Mouse (Mus musculus) stomach, embryonic 14.5 days (tissue): ENCODE measurements at regions not wholly inside any gene's neighbourhood (a gene's known extent, or its start where the extent isn't known, plus 50 kb on each side); places are given as distances from the start of the nearest gene placed in this dataset.

ENCODE experiments used
- ATAC-seq: fragments of 200-750 bp; cut with Nextera tagmentation; 2 replicates; pipeline ENCODE4 v1.8.0; 2017; ENCODE audit warnings: low read depth, moderate TSS enrichment; ENCODE audit not compliant: insufficient number of reproducible peaks, insufficient read depth, low FRiP score
- H3K27ac ChIP-seq: fragments of 300-500 bp; sonication (generic); 2 replicates; pipeline ENCODE4 v1.5.1; 2014; ENCODE audit warnings: mild to moderate bottlenecking, low read length, moderate library complexity, mixed read lengths
- H3K27me3 ChIP-seq: fragments of 300-500 bp; sonication (generic); 2 replicates; pipeline ENCODE4 v1.6.1; 2014; ENCODE audit warnings: low read length, control low read depth, mixed read lengths; ENCODE audit not compliant: control insufficient read depth, insufficient read depth
- H3K36me3 ChIP-seq: fragments of 300-500 bp; sonication (generic); 2 replicates; pipeline ENCODE4 v1.6.1; 2014; ENCODE audit warnings: mild to moderate bottlenecking, control low read depth, low read length, moderate library complexity, mixed read lengths; ENCODE audit not compliant: control insufficient read depth, insufficient read depth
- H3K4me1 ChIP-seq: fragments of 300-500 bp; sonication (generic); 2 replicates; pipeline ENCODE4 v1.6.1; 2014; ENCODE audit warnings: low read length, control low read depth, mixed read lengths; ENCODE audit not compliant: control insufficient read depth, insufficient read depth
- H3K4me2 ChIP-seq: fragments of 300-500 bp; sonication (generic); replicated peaks from 2 replicates; pipeline ENCODE4 v1.6.1; 2014; ENCODE audit warnings: low read depth, low read length, control low read depth
- H3K4me3 ChIP-seq: fragments of 300-500 bp; sonication (generic); 2 replicates; pipeline ENCODE4 v1.5.1; 2014; ENCODE audit warnings: low read depth, low read length, control low read depth
- H3K9ac ChIP-seq: fragments of 300-500 bp; sonication (generic); replicated peaks from 2 replicates; pipeline ENCODE4 v1.6.1; 2014; ENCODE audit warnings: low read depth, mild to moderate bottlenecking, control low read depth, low read length, moderate library complexity, mixed read lengths
- H3K9me3 ChIP-seq: fragments of 300-500 bp; sonication (generic); 2 replicates; pipeline ENCODE4 v1.6.1; 2016; ENCODE audit warnings: low read depth, low read length, control low read depth; ENCODE audit not compliant: control insufficient read depth
- WGBS: fragments of 180-500 bp; shearing (Covaris S2); extraction: QIAGEN DNeasy Blood & Tissue Kit; methylation state at CpG from one replicate; pipeline ENCODE4 v1.1.7; 2014; 5-methylcytosine and 5-hydroxymethylcytosine counted together

- Histone ChIP-seq H3K4me2 (no peak overlapping the region), H3K9ac (no peak overlapping the region), H3K4me3 (no peak overlapping the region), H3K36me3 (no peaks in the 10 kb centered on the region), H3K27ac (0 out of 2 replicates have a peak overlapping the region, but pooled peaks have one; percentile 39), H3K27me3 (no peaks in the 10 kb centered on the region), H3K4me1 (peaks cover 14% of the 10 kb centered on the region), H3K9me3 (no peaks in the 10 kb centered on the region)
- no peak for ATAC-seq
- 80% methylated on average over 11 of the region's 11 CpGs for WGBS
Measured at GRCm38 (mm10) chr6:117428441-117428840, 260.1 kb downstream of the Cxcl12 start.

DNA sequence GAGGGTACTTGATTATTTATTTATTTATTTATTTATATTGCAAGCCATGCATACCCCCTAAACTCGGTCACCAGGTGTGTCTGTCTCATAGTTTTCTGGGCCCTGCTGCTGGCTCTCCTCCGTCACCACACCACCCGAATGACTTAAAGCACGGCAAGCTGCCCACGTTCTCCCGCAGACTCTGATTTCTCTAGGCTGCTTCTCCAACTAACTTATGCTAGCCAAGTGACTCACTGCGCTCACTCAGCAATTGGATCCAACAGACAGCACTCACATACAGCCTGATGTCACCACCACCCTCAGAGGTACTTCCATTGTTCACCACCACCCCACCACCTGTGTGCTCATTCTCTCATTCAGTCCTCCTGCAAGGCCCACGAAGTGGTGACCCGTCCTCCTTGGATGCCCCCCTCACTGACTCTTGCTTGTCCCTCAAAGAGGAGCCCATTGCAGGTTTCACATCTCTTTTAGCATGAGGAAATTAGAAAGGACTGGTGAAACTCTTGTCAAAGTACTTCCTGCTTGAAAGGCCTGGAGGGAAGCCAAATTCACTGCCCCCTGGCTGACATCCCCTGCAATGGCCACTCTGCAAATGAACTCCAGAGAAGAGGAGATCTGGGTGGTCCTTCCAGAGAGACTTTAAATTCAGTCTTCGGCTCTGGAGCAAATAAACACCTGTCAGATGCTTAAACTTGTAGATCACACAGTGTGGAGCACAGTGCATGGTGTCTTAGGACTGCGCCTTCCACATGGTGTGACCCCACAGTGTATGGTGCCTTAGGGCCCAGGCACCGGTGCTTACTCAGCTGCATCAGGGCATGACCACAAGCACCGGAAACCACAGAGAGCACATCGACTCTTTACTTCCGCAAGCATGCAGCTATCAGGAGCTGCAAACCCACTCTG, 262.8 kb downstream of the Cxcl12 start:
- no peaks in the 10 kb centered on the region for H3K9me3 ChIP-seq
- no peak for ATAC-seq
- no peak overlapping the region for H3K4me2 ChIP-seq
- H3K4me3 ChIP-seq: no peak overlapping the region
- H3K9ac ChIP-seq: no peak overlapping the region
- H3K4me1 ChIP-seq: peaks cover 18% of the 10 kb centered on the region
- H3K27me3 ChIP-seq: no peaks in the 10 kb centered on the region
- WGBS: 70% methylated on average over 15 of the region's 15 CpGs
- no peaks in the 10 kb centered on the region for H3K36me3 ChIP-seq
- no peak overlapping the region for H3K27ac ChIP-seq

- Histone ChIP-seq H3K27me3 (no peaks in the 10 kb centered on the region), H3K4me2 (no peak overlapping the region), H3K27ac (no peak overlapping the region), H3K36me3 (no peaks in the 10 kb centered on the region), H3K4me1 (0 out of 2 replicates have a peak, but pooled peaks cover 4% of the 10 kb centered on the region), H3K9ac (no peak overlapping the region), H3K4me3 (no peak overlapping the region), H3K9me3 (no peaks in the 10 kb centered on the region)
- ATAC-seq: no peak
- WGBS: 86% methylated on average over 3 of the region's 3 CpGs
Measured at GRCm38 (mm10) chr6:117436851-117437250, 268.5 kb downstream of the Cxcl12 start.

DNA sequence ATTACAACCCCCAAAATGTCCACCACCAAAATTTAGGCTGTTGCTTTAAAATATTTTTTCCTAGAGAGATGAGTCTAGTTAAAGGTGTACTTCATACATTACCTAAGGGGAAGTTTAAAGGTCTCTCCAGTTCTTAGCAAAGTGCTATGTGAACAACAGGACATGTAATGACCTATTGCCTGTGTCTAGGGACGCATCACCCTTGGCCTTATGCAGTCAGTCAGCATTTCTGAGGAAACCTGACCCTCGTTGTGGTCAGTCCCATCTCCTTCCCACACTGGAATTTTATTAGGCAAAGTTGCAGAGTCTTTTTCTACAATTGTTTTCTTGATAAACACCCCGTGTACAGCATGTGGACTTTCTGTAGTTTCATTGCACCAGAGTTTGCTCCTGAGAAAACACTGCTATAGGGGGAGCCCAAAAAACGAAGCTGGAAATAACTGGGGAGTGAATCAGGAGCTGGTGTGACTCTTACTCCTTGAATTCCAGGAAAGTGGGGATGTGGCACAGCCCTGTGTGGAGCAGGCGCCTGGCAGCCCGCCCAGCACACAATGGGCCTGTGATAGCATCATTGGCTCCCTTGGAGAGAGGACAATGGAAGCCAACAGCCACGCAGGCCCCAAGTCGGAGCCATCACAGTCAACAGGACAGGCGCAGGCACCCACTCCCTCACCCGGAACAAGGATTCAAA, 269.2 kb downstream of the Cxcl12 start:
- H3K9me3 ChIP-seq: no peaks in the 10 kb centered on the region
- 74% methylated on average over 10 of the region's 10 CpGs for WGBS
- 0 out of 2 replicates have a peak, but pooled peaks cover 4% of the 10 kb centered on the region for H3K4me1 ChIP-seq
- no peak overlapping the region for H3K4me3 ChIP-seq
- H3K36me3 ChIP-seq: no peaks in the 10 kb centered on the region
- H3K27me3 ChIP-seq: no peaks in the 10 kb centered on the region
- ATAC-seq: no peak
- no peak overlapping the region for H3K9ac ChIP-seq
- H3K27ac ChIP-seq: no peak overlapping the region
- H3K4me2 ChIP-seq: no peak overlapping the region

DNA sequence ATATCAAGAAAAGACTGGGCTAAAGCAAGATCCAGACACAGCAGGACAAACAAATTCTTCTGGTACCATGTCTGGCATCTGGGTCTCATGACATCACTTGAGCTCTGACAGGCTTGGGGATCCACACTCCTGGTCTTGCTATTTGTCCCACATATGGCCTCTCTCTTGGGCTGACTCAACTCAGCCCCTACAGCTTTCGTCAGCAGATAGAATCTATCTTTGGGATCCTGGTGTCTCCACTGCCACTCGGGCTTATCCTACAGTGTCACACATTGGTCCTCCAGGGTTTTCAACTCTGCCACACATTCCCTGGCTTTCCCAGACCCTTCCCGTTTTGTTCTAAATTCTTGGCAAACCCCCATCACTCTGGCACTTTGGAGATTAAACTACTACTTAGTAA, 280.3 kb downstream of the Cxcl12 start:
- Histone ChIP-seq H3K4me2 (no peak overlapping the region), H3K4me3 (no peak overlapping the region), H3K9me3 (no peaks in the 10 kb centered on the region), H3K36me3 (no peaks in the 10 kb centered on the region), H3K27me3 (no peaks in the 10 kb centered on the region), H3K4me1 (no peaks in the 10 kb centered on the region), H3K27ac (no peak overlapping the region), H3K9ac (no peak overlapping the region)
- ATAC-seq: no peak
- WGBS: 73% methylated on average over 3 of the region's 3 CpGs

GRCm38 (mm10) chr6:117451001-117451400, 282.7 kb downstream of the Cxcl12 start:
- Histone ChIP-seq H3K4me3 (no peak overlapping the region), H3K9me3 (no peaks in the 10 kb centered on the region), H3K4me2 (no peak overlapping the region), H3K36me3 (no peaks in the 10 kb centered on the region), H3K27ac (no peak overlapping the region), H3K4me1 (no peaks in the 10 kb centered on the region), H3K9ac (no peak overlapping the region), H3K27me3 (no peaks in the 10 kb centered on the region)
- WGBS: 81% methylated on average over 5 of the region's 5 CpGs
- ATAC-seq: no peak

DNA sequence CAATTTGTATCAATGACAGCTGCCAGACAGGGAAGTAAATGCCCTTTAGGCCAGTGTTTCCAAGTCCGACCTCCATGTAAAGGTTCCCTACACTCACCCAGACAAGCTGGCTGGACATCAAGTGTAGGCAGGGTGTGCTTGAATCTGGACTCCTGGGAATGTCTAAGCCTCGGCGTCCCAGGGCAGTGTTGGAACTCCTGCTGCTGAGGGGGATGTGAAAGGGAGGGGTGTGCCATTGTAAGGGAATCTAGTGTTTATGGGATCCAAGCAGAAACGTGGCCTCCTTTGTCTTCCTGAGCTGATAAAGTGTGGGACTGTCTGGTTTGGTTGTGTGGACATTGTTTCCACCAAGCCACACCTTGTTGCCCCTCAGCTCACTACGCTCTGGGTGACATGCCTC, 291.9 kb downstream of the Cxcl12 start:
- no peaks in the 10 kb centered on the region for H3K27me3 ChIP-seq
- WGBS: 50% methylated on average over 5 of the region's 5 CpGs
- no peak for ATAC-seq

DNA sequence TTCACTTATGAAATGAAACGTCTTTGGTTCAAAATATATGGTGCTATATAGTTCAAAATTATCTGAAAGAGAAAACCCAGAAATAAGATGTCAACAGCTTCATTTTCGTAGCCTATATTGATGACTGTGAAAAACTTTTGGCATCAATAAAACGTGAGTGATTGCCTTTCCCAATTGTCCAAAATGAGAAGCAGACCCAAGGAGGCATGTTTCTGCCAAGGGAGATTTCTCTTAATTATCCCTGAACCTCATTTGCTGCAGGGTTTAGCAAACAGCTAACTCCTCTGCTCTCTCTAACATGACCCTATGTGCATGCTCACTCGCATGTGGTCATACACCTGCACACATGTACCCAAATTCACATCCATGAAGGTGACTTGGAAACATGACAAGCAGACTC, 296.8 kb downstream of the Cxcl12 start:
- Histone ChIP-seq H3K9ac (no peak overlapping the region), H3K4me1 (no peaks in the 10 kb centered on the region), H3K9me3 (no peaks in the 10 kb centered on the region; the same call in 1 of the 2 replicates), H3K27me3 (no peaks in the 10 kb centered on the region), H3K4me3 (no peak overlapping the region), H3K36me3 (no peaks in the 10 kb centered on the region), H3K27ac (no peak overlapping the region), H3K4me2 (no peak overlapping the region)
- no peak for ATAC-seq
- 78% methylated on average over 4 of the region's 4 CpGs for WGBS

More for the DNA sequence above, 291.9 kb downstream of the Cxcl12 start:
- Histone ChIP-seq H3K9ac (no peak overlapping the region), H3K4me2 (no peak overlapping the region), H3K27ac (no peak overlapping the region), H3K36me3 (no peaks in the 10 kb centered on the region), H3K4me3 (no peak overlapping the region), H3K9me3 (no peaks in the 10 kb centered on the region), H3K4me1 (no peaks in the 10 kb centered on the region)
